Mouse (Mus musculus): ENCODE data around the gene Rnf150.

GRCm38 (mm10) chr8:82903497-82903896 lies 40.3 kb downstream of the Rnf150 start:
- TF ChIP-seq CTCF (IDR thresholded peaks at IDR 0.05; ENCODE audit: low read depth, low read length): no peak
- no peak for TF ChIP-seq POLR2A (IDR thresholded peaks at IDR 0.05; ENCODE audit: borderline replicate concordance, low read depth, low read length)
